Comparison of ENCODE assay signal across 8 mouse cellular contexts in the genomic region with DNA sequence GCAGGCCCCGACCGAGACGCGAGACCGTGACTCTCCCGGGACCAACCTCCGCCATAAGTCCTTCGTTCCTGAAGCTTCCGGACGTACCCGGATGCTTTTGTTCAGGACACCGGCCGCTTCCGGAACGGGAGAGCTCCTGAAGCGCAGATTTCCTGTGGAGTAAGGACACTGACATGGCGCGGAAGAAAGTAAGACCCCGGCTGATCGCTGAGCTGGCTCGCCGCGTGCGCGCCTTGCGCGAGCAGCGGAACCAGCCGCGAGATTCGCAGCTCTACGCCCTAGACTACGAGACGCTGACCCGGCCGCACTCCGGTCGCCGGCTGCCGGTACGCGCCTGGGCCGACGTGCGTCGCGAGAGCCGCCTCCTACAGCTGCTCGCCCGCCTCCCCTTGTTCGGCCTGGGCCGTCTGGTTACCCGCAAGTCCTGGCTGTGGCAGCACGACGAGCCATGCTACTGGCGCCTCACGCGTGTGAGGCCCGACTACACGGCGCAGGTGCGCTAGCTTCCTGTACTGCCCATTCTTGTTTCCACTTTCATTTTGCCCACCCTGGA. TPM values are rescaled to one million over a fixed set of nuclear protein-coding genes. Genes with fewer than 3 reads are reported as not detected.
DNase-seq lines count a peak whose midpoint lies in the region; TF ChIP-seq lines count a peak whose summit lies in the region.

A gene (minus strand): TSS at position 93 of the 553 bp plus-strand sequence.
A gene (plus strand): TSS at position 122 of the 553 bp plus-strand sequence.

- TF ChIP-seq POLR2A in bone marrow macrophage, adult 2 months (IDR thresholded peaks at IDR 0.05; ENCODE audit: borderline replicate concordance, low read depth, low read length): peak; percentile 56; the same call in 1 of the 2 replicates
- peak; percentile 82 for TF ChIP-seq POLR2A in embryonic fibroblast, embryonic 13.5 days (IDR thresholded peaks at IDR 0.05; ENCODE audit: low read depth, low read length)

- H3K4me3 ChIP-seq in C2C12 (ENCODE audit: insufficient read depth, poor library complexity, severe bottlenecking): peak within 1 kb of the TSS; percentile 89
- peak within 1 kb of the TSS; percentile 100 for H3K4me3 ChIP-seq in bone marrow macrophage, adult 2 months (ENCODE audit: insufficient read depth, low read length)
- H3K4me3 ChIP-seq in embryonic fibroblast, embryonic 13.5 days (ENCODE audit: insufficient read depth, low read length): peak within 1 kb of the TSS; percentile 83

- peaks cover 51% of the 10 kb centered on the region for H3K36me3 ChIP-seq in C2C12 (ENCODE audit: control insufficient read depth, insufficient read depth)

- peak; percentile 71 to 83 for DNase-seq in heart, adult 9 months (ENCODE audit: low spot score in 2 of 2)
- peak; percentile 87 for DNase-seq in kidney, adult 9 months
- peak; percentile 84 for DNase-seq in liver
- DNase-seq in monocyte, adult 2 months (ENCODE audit: low read depth in 1 of 2, low spot score in 2 of 2): peak; percentile 43 to 61
- DNase-seq in spleen, postnatal 36 days (ENCODE audit: low spot score in 2 of 2): peak; percentile 67 to 75

- peak within 1 kb of the TSS; percentile 94 for H3ac ChIP-seq in C2C12 (ENCODE audit: control insufficient read depth, insufficient read length, low read depth)

- H3K4me1 ChIP-seq in bone marrow macrophage, adult 2 months (ENCODE audit: control insufficient read depth, insufficient read depth, low read length): 0 out of 2 replicates have a peak, but pooled peaks cover 4% of the 10 kb centered on the region
- H3K4me1 ChIP-seq in embryonic fibroblast, embryonic 13.5 days (ENCODE audit: control insufficient read depth, insufficient read depth, low read length): peaks cover 5% of the 10 kb centered on the region

- H3K27ac ChIP-seq in bone marrow macrophage, adult 2 months (ENCODE audit: insufficient read depth, low read depth, low read length): peak within 1 kb of the TSS; percentile 59
- H3K27ac ChIP-seq in embryonic fibroblast, embryonic 13.5 days (ENCODE audit: insufficient read depth, low read length): peak within 1 kb of the TSS; percentile 51

- H3K79me2 ChIP-seq in C2C12 (ENCODE audit: control insufficient read depth, insufficient read depth): peaks cover 46% of the 10 kb centered on the region

- TF ChIP-seq CTCF in C2C12 (IDR thresholded peaks at IDR 0.05; ENCODE audit: control insufficient read depth, insufficient read depth, insufficient read length): no peak
- no peak for TF ChIP-seq CTCF in bone marrow macrophage, adult 2 months (IDR thresholded peaks at IDR 0.05; ENCODE audit: low read depth, low read length)
- TF ChIP-seq CTCF in embryonic fibroblast, embryonic 13.5 days (IDR thresholded peaks at IDR 0.05; ENCODE audit: borderline replicate concordance, insufficient read depth, low read length): no peak

- H3K79me3 ChIP-seq in C2C12 (ENCODE audit: low read depth): peaks cover 12% of the 10 kb centered on the region

- H3K27me3 ChIP-seq in C2C12 (ENCODE audit: control insufficient read depth, insufficient read depth, insufficient read length): no peaks in the 10 kb centered on the region

TF ChIP-seq in C2C12, 6 proteins besides CTCF, POLR2A, EP300 and RAD21:
- TF ChIP-seq FOSL1 (IDR thresholded peaks at IDR 0.05; ENCODE audit: insufficient read depth, low read length, poor library complexity, severe bottlenecking) (no peak), MAX (IDR thresholded peaks at IDR 0.05) (peak; percentile 38), CEBPB (IDR thresholded peaks at IDR 0.05; ENCODE audit: low read depth) (no peak)

RNA-seq across cellular contexts. Expression of the first gene that starts in this region (rescaled TPM):
- polyA plus RNA-seq in C2C12 (2012; fragmentation: generic; extraction: Trizol): 11.2 TPM
- 5.9 and 7.1 TPM in 2 replicates for polyA plus RNA-seq in bone marrow macrophage, adult 2 months (2012; ENCODE audit: insufficient read depth, insufficient read length, missing spikeins)
- polyA plus RNA-seq in embryonic fibroblast, embryonic 13.5 days (2011; ENCODE audit: insufficient read length, low read depth, missing spikeins): 12.4 and 14.7 TPM in 2 replicates

RNA-seq across cellular contexts. Expression of the second gene that starts in this region (rescaled TPM):
- polyA plus RNA-seq in C2C12 (2012; fragmentation: generic; extraction: Trizol): 107 TPM
- polyA plus RNA-seq in bone marrow macrophage, adult 2 months (2012; ENCODE audit: insufficient read depth, insufficient read length, missing spikeins): 25.6 and 34.9 TPM in 2 replicates
- polyA plus RNA-seq in embryonic fibroblast, embryonic 13.5 days (2011; ENCODE audit: insufficient read length, low read depth, missing spikeins): 25.5 and 28.7 TPM in 2 replicates

Comparison
In these comparisons a context has a peak if more than half of its experiments do, and no peak if none do; other contexts are left out.
1. Peak in every context shown above with its lines: DNase-seq, H3K4me3 ChIP-seq and H3K27ac ChIP-seq.